Mouse (Mus musculus) right cerebral cortex, postnatal 10 days (tissue): Measurements from ENCODE around the gene Hist1h1a.
"Not testable (repeated sequence)": the region's sequence is repeated elsewhere in the genome, so short reads cannot be mapped to it uniquely, and the experiment has no call there.

Source experiments
- DNase-seq, 2 experiments: peaks; one replicate each; pipeline ENCODE4 v3.0.0; 2021; ENCODE audit warnings: low spot score in 2 of 2

The Hist1h1a gene

DNA sequence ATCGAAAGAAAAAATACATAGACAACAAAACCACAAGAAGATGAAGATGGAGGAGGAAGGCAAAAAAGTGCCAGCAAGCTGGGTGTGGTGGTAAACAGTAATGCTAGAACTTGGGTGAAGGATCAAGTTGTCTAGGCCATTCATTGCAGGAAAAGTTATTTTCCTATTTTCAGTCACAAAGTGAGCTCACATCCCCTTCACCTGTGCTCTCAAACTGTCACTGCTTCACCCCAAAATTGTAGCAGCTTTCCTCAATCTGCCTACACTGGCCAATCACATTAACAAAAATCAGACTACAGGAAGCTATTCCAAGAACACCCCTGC lies 3.6 kb upstream of the Hist1h1a start:
- no peak for DNase-seq

DNA sequence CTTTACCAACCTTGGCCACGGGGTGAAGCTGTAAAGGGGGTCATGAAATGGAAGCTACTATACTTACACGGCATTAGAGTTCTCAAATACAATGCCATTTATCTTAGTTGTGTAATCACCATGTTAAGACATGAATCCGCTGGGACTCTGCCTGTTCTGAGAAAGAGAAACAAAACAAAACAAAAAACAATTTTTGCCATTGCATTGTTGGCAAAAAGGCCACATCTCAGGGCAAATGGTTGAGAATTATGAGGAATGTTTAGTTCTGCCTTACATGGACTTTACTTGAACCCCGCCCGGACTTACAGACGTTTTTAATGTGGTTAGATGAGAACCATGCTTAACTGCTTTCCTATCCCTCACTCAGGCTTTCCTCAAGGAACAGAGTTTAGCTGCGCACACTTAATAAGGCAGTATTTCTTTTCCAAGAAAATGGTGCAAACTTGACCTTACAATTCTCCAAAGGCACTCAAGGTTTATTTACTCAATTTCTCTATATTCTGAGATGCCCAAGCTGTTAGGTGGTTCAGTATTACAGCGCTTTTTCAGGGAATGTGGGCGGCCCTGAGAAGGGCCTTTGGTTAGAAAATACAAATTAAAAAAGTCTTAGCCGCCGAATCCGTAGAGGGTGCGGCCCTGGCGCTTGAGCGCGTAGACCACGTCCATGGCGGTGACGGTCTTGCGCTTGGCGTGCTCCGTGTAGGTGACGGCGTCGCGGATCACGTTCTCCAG lies 3.1 kb upstream of the Hist1h1a start:
- peak; percentile 31 to 42 for DNase-seq

DNA sequence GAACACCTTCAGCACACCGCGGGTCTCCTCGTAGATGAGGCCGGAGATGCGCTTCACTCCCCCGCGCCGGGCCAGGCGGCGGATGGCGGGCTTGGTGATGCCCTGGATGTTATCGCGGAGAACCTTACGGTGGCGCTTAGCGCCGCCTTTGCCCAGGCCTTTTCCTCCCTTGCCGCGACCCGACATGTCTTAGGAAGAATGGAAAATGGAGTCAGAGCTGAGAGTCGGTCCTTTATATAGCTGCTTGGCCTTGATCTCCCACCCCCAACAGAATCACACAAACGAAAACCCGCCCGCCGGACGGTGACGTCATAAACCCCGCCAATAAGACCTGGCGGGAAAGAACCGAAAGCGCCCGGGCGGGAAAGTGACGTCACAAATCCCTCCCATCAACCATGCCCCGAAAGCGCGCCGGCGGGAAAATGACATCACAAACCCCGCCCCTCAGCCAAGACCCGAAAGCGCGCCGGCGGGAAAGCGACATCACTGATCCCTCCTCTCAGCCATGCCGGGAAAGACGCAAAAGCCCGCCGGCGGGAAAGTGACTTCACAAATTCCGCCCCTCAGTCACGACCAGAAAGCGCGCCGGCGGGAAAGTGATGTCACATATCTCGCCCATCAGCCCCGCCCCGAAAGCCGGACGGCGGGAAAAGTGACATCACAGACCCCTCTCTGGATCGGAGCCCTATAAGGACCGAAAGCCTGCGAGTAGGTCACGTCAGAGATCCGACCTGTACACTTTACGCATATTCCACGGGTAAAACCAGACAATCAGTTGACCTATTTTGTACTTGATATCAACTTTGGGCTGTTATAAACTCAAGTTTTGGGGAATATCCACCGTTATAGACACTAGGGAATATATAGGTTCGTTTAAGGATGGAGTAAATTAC lies 2.2 kb upstream of the Hist1h1a start, which contains the start of gene Hist1h4a:
Hist1h4a (minus strand) TSS at position 259 of the 893 bp plus-strand sequence.
- DNase-seq, result peak; percentile 100

DNA sequence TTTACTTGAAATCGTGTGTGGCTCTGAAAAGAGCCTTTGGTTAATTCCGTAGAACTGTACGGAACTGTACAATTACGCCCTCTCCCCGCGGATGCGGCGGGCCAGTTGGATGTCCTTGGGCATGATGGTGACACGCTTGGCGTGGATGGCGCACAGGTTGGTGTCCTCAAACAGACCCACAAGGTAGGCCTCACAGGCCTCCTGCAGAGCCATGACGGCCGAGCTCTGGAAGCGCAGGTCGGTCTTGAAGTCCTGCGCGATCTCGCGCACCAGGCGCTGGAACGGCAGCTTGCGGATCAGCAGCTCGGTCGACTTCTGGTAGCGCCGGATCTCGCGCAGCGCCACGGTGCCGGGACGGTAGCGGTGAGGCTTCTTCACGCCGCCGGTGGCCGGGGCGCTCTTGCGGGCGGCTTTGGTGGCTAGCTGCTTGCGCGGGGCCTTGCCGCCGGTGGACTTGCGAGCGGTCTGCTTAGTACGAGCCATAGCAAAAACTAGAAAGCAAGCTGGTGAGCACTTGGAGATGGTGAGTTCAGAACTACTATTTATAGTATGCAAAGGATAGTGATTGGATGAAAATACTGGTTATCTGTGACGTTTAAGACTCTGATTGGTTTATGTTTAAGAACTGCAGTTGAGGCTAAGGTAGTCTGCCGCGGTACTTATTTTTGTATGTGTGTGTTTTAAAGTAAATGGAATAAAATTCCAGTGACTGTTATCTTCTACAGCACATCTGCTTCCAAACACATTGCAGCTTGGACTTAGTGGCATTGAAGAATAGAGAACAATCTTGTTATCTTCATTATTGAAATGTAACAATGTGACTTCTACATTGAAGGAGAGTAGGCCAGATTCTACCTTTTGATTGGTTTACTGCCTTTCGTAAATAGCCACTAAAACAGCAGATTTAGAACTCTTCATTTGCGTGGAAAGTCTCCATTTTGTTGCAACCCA lies 1.3 kb upstream of the Hist1h1a start, which contains the start of gene Hist1h3a:
Hist1h3a (minus strand) TSS at position 516 of the 951 bp plus-strand sequence.
- peak; percentile 44 to 73 for DNase-seq

DNA sequence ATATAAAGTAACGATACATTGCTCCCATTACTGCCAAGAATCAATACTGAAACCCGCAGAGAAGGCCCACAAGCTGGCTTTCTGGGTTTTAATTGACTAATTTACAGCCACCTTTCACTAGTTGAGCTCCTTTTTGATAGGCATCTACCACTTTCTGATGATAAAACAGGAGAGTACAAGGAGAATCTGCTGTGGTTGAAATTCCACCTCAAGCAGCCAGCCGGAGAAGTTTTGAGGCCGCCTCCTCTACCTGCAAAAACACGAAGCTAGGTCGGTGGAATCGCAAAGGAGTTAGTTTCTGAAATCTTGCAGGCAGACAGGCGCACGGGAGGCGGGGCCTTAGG lies 252 bp upstream of the Hist1h1a start:
- DNase-seq, result no peak

DNA sequence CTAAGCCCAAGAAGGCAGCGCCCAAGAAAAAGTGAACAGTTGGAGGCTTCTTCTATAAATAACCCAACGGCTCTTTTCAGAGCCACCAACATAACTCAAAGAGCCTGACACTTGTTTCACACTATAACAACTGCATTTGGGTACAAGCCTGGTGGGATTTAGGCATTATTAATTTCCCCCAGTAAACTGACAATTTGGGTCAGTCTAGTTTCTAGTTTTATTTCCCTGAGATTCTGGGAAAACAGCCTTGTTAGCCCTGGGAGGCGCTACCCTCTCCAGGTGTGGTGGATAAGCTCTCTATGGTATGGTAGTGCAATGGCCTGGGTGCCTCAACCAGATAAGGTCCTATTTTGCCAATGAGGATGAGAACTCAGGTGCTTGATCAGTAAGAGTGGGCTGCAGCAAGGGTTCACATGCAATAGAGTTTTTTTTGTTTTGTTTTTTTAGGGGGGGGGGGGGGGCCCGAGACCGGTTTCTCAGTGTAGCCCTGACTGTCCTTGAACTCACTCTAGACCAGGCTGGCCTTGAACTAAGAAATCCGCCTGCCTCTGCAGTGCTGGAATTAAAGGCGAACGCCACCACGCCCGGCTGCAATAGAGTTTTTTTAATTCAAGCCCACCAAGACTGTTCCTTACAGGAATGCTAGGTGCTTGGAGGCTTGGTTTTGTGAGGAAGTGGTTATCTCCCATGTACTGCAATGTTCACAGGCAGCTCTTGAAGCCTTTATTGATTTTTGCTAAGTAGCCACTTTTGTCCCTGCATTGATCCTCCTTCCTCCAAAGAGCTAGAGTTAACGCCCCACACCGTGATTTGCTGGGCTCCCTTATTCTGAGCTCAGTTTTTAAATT lies 1.1 kb downstream of the Hist1h1a start:
- no peak for DNase-seq

DNA sequence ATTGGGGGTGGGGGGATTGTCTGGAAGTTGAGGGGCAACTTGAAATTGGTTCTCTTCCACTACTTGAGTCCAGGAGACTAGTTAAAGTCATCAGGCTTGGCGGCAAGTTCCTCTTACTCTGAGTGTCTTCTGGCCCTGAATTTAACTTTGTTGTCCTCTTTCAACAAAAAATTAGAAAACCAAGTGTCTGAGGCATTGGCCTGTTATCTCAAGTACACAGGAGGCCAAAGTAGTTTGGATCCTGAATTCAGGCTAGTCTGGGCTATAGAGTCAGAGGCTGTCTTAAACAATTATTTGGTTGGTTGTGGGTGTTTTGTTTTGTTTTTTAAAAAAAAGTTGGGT lies 1.7 kb downstream of the Hist1h1a start:
- no peak for DNase-seq

DNA sequence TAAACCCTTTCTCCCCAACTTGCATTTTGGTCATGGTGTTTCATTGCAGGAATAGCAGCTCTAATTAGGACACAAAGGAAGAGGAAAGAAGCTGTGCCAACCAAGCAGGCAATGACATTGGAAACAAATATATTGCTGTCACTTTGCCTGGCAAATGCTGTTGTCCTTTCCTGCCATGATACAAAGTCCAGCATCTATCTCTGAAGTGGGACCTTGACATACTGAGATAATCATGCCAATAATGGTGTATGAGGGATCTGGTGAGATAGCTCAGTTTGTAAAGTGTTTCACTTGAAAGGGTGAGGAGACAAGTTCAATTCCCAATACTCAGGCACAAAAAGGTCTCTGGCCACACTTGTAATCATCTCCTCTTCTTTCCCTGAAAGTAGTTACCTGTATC lies 3.3 kb downstream of the Hist1h1a start:
- no peak for DNase-seq

DNA sequence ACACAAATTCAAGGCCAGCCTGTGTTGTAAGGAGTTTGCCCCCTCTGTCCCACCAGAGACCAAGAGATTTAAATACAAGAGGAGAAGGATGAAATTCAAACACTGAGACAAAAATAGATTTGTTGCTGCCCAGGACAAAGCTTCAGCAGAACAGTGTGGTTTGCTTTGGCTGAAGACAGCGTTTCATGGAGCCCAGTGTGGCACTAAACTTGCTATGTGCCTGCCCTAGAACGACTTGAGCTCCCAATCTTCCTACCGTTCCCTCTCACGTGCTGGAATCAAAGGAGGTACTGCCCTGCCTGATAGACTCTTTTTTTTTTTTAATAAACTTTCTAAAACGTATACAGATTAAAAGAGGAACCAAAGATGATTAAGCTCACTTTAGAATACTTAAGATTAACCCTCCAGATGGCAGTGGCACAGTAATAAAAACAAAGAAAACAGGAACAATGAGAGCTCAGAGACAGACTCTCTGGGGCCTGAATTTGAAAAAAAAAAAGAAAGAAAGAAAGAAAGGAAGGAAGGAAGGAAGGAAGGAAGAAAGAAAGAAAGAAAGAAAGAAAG lies 5.5 kb downstream of the Hist1h1a start:
- DNase-seq, result no peak

DNA sequence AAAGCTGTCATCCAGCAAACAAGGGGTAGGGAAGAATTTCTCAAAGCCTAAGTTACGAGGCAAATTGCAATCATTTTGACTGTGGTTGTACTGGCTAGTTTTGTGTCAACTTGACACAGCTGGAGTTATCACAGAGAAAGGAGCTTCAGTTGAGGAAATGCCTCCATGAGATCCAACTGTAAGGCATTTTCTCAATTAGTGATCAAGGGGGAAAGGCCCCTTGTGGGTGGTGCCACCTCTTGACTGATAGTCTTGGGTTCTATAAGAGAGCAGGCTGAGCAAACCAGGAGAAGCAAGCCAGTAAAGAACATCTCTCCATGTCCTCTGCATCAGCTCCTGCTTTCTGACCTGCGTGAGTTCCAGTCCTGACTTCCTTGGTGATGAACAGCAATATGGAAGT lies 6.1 kb downstream of the Hist1h1a start, which contains the start of gene Trim38:
Trim38 (plus strand) TSS at position 301 of the 400 bp plus-strand sequence.
- not testable (repeated sequence) for DNase-seq

DNA sequence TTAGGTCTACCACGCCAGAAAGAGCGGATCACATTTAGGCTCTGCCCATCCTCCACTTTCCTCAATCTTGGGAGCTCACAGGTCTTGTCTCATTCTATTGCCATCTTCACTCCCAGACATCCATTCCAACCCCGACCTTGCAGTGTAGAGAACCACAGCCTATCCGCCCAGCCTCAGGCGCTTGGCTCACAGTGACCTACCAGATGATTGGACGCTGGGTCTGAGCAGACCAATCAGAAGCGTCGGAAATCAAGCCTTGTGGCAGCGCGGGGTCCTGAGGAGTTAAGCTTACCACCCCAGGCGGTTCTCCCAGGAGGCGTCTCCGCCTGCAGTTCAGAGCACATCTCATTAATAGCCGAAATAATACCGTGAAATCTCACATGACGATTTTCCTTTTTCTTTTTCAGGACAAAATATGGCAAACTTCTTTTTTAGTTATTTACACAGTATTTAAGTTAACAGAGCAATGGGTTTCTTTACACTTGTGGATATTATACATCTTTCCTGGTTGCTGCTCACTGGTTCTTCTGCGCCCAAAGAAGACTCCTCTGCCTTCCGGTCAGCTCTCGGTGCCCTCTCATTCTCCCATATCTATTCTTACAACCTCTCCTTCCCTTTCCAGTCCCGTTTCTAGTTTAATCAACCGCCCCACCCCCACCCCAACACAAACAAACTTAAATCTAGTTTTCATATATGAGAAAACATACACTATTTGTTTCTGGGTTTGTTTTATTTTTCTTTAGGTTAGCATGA lies 9.3 kb downstream of the Hist1h1a start:
- peak; percentile 75 to 83 for DNase-seq

DNA sequence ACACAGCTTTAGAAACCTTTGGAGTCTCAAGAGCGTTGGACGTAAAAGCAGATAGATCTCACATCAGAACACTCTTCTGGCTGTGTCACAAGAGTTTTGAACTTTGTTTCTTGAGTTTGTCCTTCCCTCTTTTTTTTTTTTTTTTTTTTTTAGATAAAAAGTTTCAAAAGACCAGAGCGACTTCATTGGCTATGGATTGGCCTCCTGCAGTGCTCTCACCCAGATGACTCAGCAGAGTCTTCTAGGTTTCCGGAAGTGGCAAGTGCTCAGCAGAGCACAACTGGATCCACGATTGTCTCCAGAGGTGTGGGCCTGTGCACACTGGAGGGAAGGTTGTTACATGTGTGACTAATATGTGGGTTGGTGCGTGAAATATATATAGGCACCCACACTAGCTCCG lies 14.9 kb downstream of the Hist1h1a start:
- DNase-seq, result no peak

DNA sequence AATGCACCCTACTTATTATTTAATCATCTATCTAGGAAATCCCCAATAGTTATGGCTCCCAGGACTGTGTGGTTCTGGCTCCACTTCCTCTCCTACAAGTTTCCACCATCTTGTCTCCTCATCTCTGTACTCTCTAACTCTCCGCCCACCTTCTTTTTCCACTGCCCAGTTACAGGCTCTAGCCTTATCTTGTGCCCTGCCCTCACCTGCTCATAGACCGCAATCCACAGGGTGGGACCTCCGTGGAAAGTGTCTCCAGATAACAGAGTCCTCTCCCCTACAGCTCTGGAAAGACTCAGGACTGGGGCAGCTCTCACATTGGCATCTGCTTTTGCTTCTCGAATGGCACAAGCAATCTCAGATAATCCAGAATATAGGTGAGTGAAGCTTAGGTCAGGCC lies 15.6 kb downstream of the Hist1h1a start:
- no peak for DNase-seq

DNA sequence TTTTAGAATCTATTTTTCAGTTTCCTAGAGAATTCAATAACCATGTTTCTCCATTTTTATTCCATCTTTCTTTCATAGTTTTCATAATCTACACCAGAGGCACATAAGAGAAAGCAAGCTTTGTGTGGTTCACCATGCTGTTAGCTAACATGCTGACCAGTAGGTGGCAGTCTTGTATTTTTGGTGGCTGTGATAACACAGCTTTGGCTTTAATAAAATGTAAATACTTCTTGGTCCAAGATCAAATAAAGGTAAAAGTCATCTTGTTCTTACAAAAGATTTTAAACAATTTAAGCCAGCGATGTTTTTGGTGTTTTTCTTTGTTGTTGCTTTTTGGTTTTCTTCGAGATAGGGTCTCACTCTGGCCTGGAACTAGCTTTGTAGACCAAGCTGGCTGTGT lies 29.1 kb downstream of the Hist1h1a start:
- peak; percentile 65 to 73 for DNase-seq

DNA sequence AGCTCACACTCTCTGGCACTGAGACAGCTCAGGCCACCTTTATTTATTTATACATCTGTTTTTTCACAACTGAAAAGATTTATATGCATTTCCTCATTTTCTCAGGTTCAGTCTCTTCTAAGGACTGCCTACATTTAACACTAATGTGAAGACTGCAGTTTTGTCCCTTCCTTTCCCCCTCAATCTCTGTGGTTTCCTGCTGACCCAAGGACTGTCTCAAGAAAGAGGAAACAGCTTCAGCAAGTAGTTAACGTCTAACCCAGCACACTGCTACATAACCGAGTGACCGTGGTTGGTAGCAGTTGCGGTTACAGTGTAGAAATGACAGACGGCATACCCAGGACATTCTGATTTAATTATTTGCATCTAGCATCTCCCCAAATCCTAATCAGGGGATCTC lies 35.9 kb downstream of the Hist1h1a start:
- no peak for DNase-seq

DNA sequence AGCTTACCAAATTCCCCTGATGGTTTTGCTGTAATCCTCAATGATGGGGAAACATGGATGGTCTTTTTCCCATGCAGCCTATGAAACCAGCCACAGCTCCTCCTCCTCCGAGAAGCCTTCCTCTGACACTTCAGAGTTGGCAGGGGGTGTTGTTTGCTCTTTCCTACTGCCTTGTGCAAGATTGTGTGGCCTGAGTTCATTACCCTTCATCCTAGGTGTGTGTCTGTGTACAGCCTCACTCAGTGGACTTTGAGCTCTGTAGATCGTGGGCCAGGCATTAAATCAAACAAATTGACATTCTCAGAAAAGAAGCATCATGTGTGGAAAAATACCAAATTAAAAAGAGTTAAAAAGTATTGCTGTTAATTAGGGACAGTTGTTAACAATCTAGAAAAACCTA lies 41.1 kb downstream of the Hist1h1a start:
- DNase-seq, result no peak

DNA sequence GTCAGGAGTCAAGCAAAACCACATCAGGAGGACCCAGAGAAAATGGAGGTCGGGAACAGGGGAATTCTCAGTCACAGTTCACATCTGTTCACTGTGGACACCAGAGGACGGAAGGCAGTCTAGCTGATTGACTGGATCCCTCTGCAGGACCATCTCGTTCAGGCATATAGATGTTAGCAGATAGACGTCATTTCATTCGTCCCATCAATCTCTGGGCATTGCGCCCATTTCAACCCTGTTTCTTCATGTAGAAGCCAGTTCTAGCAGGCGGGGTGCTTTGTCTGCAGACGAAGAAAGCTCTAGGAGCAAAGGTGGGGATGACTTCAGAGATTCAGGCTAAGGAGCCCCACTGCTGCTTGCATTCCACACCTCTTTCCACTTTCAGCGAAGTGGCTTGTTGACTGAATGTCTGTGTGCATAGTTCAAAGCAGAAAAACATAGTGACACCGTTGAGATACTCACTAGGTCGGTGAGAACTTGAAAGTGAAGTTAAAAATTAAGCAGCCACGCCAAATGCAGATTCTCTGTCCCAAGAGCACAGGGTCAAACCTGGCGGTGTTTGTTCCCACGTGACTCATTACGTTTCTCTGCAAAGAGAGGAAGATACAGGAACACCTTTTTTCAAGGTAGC lies 43.1 kb downstream of the Hist1h1a start, which contains the start of gene Slc17a2:
Slc17a2 (plus strand) TSS at position 572 of the 631 bp plus-strand sequence.
- DNase-seq, result peak in 1 of 2 experiments; percentile 24
